Mouse (Mus musculus) Muller cell, postnatal 12 days (primary cell): ENCODE data around the gene Stt3b.

Experiments
- DNase-seq: peaks from one replicate; pipeline ENCODE4 v3.0.0-alpha.2; 2015; ENCODE audit errors: inconsistent ontology term

The Stt3b gene

DNA sequence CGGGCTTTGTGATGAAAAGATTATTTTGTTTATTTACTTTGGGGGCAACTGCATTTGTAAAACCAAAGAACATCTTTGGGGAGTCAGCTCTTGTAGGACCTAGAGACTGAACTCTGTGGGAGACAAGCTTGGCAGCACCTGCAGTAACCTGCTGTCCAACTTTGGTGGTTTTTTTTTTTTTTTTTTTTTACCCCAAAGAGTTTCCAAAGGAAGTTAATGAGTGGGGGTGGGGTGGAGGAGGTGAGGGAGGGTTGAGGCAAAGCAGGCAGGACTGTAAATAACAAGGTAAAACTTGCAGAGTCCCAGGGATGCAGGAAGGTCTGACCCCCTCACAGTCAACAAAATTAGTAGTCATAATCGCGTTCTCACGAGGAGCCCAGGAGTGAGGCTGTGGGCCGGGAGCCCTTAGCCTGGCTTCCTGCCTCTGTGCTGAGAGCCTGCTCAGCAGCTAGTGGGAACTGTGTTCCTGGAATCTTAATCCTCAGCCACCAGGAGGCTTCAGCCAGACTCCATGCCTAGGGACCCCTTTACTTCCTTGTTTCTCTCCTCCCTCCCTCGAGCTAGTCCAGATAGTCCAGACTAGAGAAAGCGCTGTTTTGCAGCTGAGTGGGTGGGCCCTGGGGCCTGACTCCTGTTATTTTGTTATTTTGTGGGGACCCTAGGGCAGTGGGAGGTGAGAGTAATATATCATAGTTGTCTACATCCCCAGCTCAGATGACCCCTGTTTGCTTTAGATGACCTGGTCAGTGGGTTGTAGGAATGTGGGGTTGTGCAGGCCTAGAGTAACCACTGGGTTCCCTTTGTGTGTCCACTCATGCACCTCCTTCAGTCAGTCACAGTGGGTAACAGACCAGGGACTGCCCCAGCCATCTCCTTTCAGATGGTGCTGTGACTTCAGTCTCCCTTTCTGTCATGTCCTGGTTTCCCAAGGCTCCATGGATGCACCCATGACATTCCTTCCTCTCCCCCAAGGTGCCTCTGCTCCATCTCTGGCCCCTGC lies 95.3 kb downstream of the Stt3b start:
- DNase-seq = no peak

- no peak for DNase-seq
Observed at GRCm38 (mm10) chr9:115213755-115214264, 96.4 kb downstream of the Stt3b start.

DNA sequence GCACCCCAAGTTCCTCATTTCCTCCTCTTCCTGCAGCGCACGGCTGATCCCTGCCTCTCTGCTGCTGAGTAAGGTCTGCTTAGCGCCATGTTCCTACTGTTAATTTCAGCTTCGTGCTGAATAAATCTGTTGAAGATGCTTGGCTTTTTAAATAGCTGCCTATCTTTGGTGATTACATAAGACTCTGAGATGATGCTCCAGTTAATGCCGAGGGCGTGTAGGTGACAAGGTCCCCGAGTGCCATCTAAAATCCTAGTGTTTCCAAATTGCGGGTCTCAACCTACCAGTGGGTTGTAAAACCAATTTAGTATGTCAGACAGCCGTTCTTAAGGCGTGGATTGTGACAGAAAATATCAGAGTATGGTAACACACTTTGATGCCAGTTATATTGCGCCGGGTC lies 99.7 kb downstream of the Stt3b start:
- no peak for DNase-seq

- DNase-seq = no peak
Observed at GRCm38 (mm10) chr9:115209737-115210136, 100.5 kb downstream of the Stt3b start.

- DNase-seq = peak; percentile 13
Observed at GRCm38 (mm10) chr9:115206219-115206618, 104.0 kb downstream of the Stt3b start.

- no peak for DNase-seq
Observed at GRCm38 (mm10) chr9:115205491-115205890, 104.7 kb downstream of the Stt3b start.

GRCm38 (mm10) chr9:115203136-115203535 lies 107.1 kb downstream of the Stt3b start:
- no peak for DNase-seq

GRCm38 (mm10) chr9:115201264-115201663 lies 109.0 kb downstream of the Stt3b start:
- no peak for DNase-seq

GRCm38 (mm10) chr9:115200166-115200862 lies 109.9 kb downstream of the Stt3b start:
- no peak for DNase-seq

- DNase-seq = no peak
Observed at GRCm38 (mm10) chr9:115197082-115197481, 113.1 kb downstream of the Stt3b start.

- DNase-seq = no peak
Observed at GRCm38 (mm10) chr9:115192890-115193289, 117.3 kb downstream of the Stt3b start.
